ENCODE assay signal across 18 mouse cellular contexts in genomic region chr6:124822049-124822448, GRCm38 (mm10). TPM values are rescaled to one million over a fixed set of nuclear protein-coding genes. Genes with fewer than 3 reads are reported as not detected.
"Had no signal": no experiment of that assay in that cellular context is flagged by ENCODE, and none has a peak within 500 bp of the region (broad histone marks: within the 10 kb centered on the region; RNA-seq: fewer than 3 reads in every experiment).

No protein-coding gene starts in this region.

- ATAC-seq: liver, postnatal 0 days; lung, postnatal 0 days had no signal

- DNase-seq: kidney, postnatal 14 days; kidney, postnatal 4 days; left cerebral cortex, postnatal 4 days; liver, postnatal 0 days; lung, embryonic 14.5 days; midbrain, embryonic 14.5 days; thymus, adult 18-20 months; thymus, postnatal 36 days had no signal

- H3K27me3 ChIP-seq: limb, embryonic 12.5 days; limb, embryonic 15.5 days had no signal

- H3K27ac ChIP-seq: limb, embryonic 12.5 days; limb, embryonic 15.5 days; liver, embryonic 14.5 days; macrophage had no signal

- H3K4me1 ChIP-seq: limb, embryonic 12.5 days; limb, embryonic 15.5 days had no signal

- H3K9ac ChIP-seq: limb, embryonic 12.5 days; limb, embryonic 15.5 days; liver, embryonic 14.5 days; liver, postnatal 0 days; lung, embryonic 14.5 days had no signal

- H3K4me3 ChIP-seq: limb, embryonic 12.5 days; limb, embryonic 15.5 days had no signal

- H3K9me3 ChIP-seq: limb, embryonic 12.5 days; limb, embryonic 15.5 days had no signal

- H3K4me2 ChIP-seq: limb, embryonic 12.5 days; limb, embryonic 15.5 days; liver, embryonic 11.5 days; lung, embryonic 14.5 days had no signal

RNA-seq across cellular contexts. Expression of gene Gnb3, which starts 18.0 kb away (rescaled TPM):
- total RNA-seq: layer of hippocampus, adult 18-20 months; left cerebral cortex, postnatal 14 days; megakaryocyte, adult 5-6 weeks had no signal
- polyA plus RNA-seq: macrophage; testis, adult 2 months had no signal
